Mouse (Mus musculus): ENCODE measurements at regions not wholly inside any gene's neighbourhood (a gene's known extent, or its start where the extent isn't known, plus 50 kb on each side); places are given as distances from the start of the nearest gene placed in this dataset.

- Histone ChIP-seq H3K36me3 (ENCODE audit: control insufficient read depth, insufficient read depth, low read length) (no peaks in the 10 kb centered on the region), H3K4me1 (ENCODE audit: control insufficient read depth, insufficient read depth, low read length) (peaks cover 4% of the 10 kb centered on the region), H3K27me3 (ENCODE audit: control insufficient read depth, insufficient read depth, low read length) (no peaks in the 10 kb centered on the region), H3K79me2 (replicated peaks; ENCODE audit: control insufficient read depth, insufficient read depth, low read length) (no peaks in the 10 kb centered on the region), H3K9ac (ENCODE audit: low read depth, low read length) (no peak overlapping the region), H3K27ac (no peak overlapping the region), H3K4me3 (no peak overlapping the region)
- 68% methylated on average over 2 of the region's 2 CpGs for WGBS
- DNase-seq: peak; percentile 58 to 63
- no peak for TF ChIP-seq POLR2A (IDR thresholded peaks at IDR 0.05; ENCODE audit: insufficient read depth, low read depth, low read length)
- peak; percentile 31 for TF ChIP-seq CTCF (IDR thresholded peaks at IDR 0.05)
- intact Hi-C loops (cut with DNase I): no loop called here
Measured at GRCm38 (mm10) chr17:49223651-49224050, 204.5 kb upstream of the Mocs1 start.

- intact Hi-C loops (cut with DNase I): no loop called here
- Histone ChIP-seq H3K79me2 (replicated peaks; ENCODE audit: control insufficient read depth, insufficient read depth, low read length) (no peaks in the 10 kb centered on the region), H3K9ac (ENCODE audit: low read depth, low read length) (no peak overlapping the region), H3K4me3 (no peak overlapping the region), H3K27me3 (ENCODE audit: control insufficient read depth, insufficient read depth, low read length) (no peaks in the 10 kb centered on the region), H3K27ac (no peak overlapping the region), H3K4me1 (ENCODE audit: control insufficient read depth, insufficient read depth, low read length) (peaks cover 4% of the 10 kb centered on the region), H3K36me3 (ENCODE audit: control insufficient read depth, insufficient read depth, low read length) (no peaks in the 10 kb centered on the region)
- no peak for TF ChIP-seq EP300 (IDR thresholded peaks at IDR 0.05; ENCODE audit: insufficient read depth, low read depth, low read length)
- no peak for DNase-seq
- 28% methylated on average over 9 of the region's 9 CpGs for WGBS
Measured at GRCm38 (mm10) chr17:49225255-49226015, 202.7 kb upstream of the Mocs1 start.

GRCm38 (mm10) chr17:49226016-49226400 is 202.2 kb upstream of the Mocs1 start:
- Histone ChIP-seq H3K9ac (ENCODE audit: low read depth, low read length) (no peak overlapping the region), H3K27me3 (ENCODE audit: control insufficient read depth, insufficient read depth, low read length) (no peaks in the 10 kb centered on the region), H3K4me3 (no peak overlapping the region), H3K4me1 (ENCODE audit: control insufficient read depth, insufficient read depth, low read length) (peaks cover 5% of the 10 kb centered on the region), H3K36me3 (ENCODE audit: control insufficient read depth, insufficient read depth, low read length) (no peaks in the 10 kb centered on the region), H3K27ac (no peak overlapping the region), H3K79me2 (replicated peaks; ENCODE audit: control insufficient read depth, insufficient read depth, low read length) (no peaks in the 10 kb centered on the region)
- intact Hi-C loops (cut with DNase I): no loop called here
- TF ChIP-seq POLR2A (IDR thresholded peaks at IDR 0.05; ENCODE audit: insufficient read depth, low read depth, low read length) (no peak), EP300 (IDR thresholded peaks at IDR 0.05; ENCODE audit: insufficient read depth, low read depth, low read length) (no peak), CTCF (IDR thresholded peaks at IDR 0.05) (no peak)
- WGBS: 29% methylated on average over 6 of the region's 6 CpGs
- no peak for DNase-seq

GRCm38 (mm10) chr17:49231287-49231686 is 196.9 kb upstream of the Mocs1 start:
- Histone ChIP-seq H3K27ac (no peak overlapping the region), H3K4me1 (ENCODE audit: control insufficient read depth, insufficient read depth, low read length) (peaks cover 3% of the 10 kb centered on the region), H3K4me3 (no peak overlapping the region), H3K9ac (ENCODE audit: low read depth, low read length) (no peak overlapping the region), H3K36me3 (ENCODE audit: control insufficient read depth, insufficient read depth, low read length) (no peaks in the 10 kb centered on the region), H3K27me3 (ENCODE audit: control insufficient read depth, insufficient read depth, low read length) (no peaks in the 10 kb centered on the region), H3K79me2 (replicated peaks; ENCODE audit: control insufficient read depth, insufficient read depth, low read length) (no peaks in the 10 kb centered on the region)
- 76% methylated on average over 3 of the region's 3 CpGs for WGBS
- intact Hi-C loops (cut with DNase I): no loop called here
- no peak for DNase-seq
- TF ChIP-seq CTCF (IDR thresholded peaks at IDR 0.05) (no peak), POLR2A (IDR thresholded peaks at IDR 0.05; ENCODE audit: insufficient read depth, low read depth, low read length) (no peak), EP300 (IDR thresholded peaks at IDR 0.05; ENCODE audit: insufficient read depth, low read depth, low read length) (no peak)

GRCm38 (mm10) chr17:49240097-49240496 is 188.1 kb upstream of the Mocs1 start:
- TF ChIP-seq CTCF (IDR thresholded peaks at IDR 0.05): no peak
- no peak for TF ChIP-seq POLR2A (IDR thresholded peaks at IDR 0.05; ENCODE audit: insufficient read depth, low read depth, low read length)
- no peak for TF ChIP-seq EP300 (IDR thresholded peaks at IDR 0.05; ENCODE audit: insufficient read depth, low read depth, low read length)
- H3K36me3 ChIP-seq (ENCODE audit: control insufficient read depth, insufficient read depth, low read length): no peaks in the 10 kb centered on the region
- no peaks in the 10 kb centered on the region for H3K27me3 ChIP-seq (ENCODE audit: control insufficient read depth, insufficient read depth, low read length)
- no peak overlapping the region for H3K4me3 ChIP-seq
- no peaks in the 10 kb centered on the region for H3K79me2 ChIP-seq (replicated peaks; ENCODE audit: control insufficient read depth, insufficient read depth, low read length)
- intact Hi-C loops (cut with DNase I): no loop called here
- no peak overlapping the region for H3K27ac ChIP-seq
- no peak for DNase-seq
- no peaks in the 10 kb centered on the region for H3K4me1 ChIP-seq (ENCODE audit: control insufficient read depth, insufficient read depth, low read length)
- H3K9ac ChIP-seq (ENCODE audit: low read depth, low read length): no peak overlapping the region

- Histone ChIP-seq H3K9ac (ENCODE audit: low read depth, low read length) (no peak overlapping the region), H3K27me3 (ENCODE audit: control insufficient read depth, insufficient read depth, low read length) (no peaks in the 10 kb centered on the region), H3K4me1 (ENCODE audit: control insufficient read depth, insufficient read depth, low read length) (no peaks in the 10 kb centered on the region), H3K79me2 (replicated peaks; ENCODE audit: control insufficient read depth, insufficient read depth, low read length) (no peaks in the 10 kb centered on the region), H3K4me3 (no peak overlapping the region), H3K36me3 (ENCODE audit: control insufficient read depth, insufficient read depth, low read length) (no peaks in the 10 kb centered on the region), H3K27ac (no peak overlapping the region)
- 14% methylated on average over 2 of the region's 2 CpGs for WGBS
- TF ChIP-seq EP300 (IDR thresholded peaks at IDR 0.05; ENCODE audit: insufficient read depth, low read depth, low read length) (no peak), POLR2A (IDR thresholded peaks at IDR 0.05; ENCODE audit: insufficient read depth, low read depth, low read length) (no peak), CTCF (IDR thresholded peaks at IDR 0.05) (no peak)
- peak; percentile 59 to 69 for DNase-seq
- intact Hi-C loops (cut with DNase I): no loop called here
Measured at GRCm38 (mm10) chr17:49243419-49243818, 184.7 kb upstream of the Mocs1 start.
